Mouse (Mus musculus): ENCODE data around the gene Trim30d.
"Not testable (repeated sequence)": the region's sequence is repeated elsewhere in the genome, so short reads cannot be mapped to it uniquely, and the experiment has no call there.

Trim30d gene

DNA sequence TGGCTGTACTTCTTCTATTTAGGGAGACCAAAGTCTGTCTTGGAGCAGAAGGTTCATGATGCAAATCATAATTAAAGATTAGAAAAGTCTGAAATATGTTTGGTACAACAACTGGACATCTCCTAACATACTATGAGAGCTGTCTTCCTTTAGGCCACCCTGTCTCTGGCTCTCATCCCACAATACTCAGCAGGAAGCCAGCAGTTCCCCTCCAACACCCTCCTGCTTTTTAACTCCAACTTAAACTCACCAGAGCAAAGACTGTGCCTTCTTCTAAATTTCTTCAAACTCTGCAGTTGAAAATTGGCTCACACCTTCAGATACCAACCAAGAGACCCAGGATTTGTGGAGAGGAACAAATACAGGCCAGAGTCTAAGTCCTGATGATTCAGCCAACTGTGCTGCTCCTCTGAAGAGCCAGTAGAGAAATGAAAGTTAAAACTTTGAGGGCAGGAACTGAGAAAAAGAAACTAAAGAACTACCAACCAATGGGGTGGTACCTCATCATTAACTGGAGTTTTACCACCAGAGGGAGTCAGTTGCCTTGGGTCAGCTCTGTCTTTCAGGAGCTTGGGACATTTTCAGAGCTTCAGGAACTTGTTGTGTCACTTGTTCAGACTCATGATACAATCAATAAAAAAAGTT is at the start of gene Trim30d:
Trim30d (minus strand) TSS at position 429 of the 645 bp plus-strand sequence.
- CTCF ChIA-PET, result interaction anchor here in 1 of 4 experiments (1.2 kb wide), 1 partner anchor 61 kb away, joined by 3 read pairs; no protein-coding TSS in a partner anchor
- POLR2A ChIA-PET, result not testable (repeated sequence)

DNA sequence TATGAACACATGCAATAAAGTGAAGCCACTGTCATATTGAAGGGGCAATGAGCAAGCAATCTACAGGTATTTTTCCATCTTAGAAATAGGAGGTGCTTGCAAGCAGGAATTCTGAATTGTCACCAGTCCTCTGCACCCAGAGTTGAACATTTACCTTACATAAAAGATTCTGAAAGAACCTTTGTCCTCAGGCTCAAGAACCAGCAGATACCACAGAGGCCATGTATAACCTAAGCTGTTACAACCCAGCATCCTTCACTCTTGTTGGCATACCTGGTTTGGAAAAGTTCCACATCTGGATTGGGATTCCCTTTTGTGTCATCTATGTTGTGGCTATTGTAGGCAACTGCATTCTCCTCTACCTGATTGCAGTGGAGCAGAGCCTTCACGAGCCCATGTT is 45.1 kb upstream of the Trim30d start:
- CTCF ChIA-PET, result no interaction called here
- POLR2A ChIA-PET, result no interaction called here

DNA sequence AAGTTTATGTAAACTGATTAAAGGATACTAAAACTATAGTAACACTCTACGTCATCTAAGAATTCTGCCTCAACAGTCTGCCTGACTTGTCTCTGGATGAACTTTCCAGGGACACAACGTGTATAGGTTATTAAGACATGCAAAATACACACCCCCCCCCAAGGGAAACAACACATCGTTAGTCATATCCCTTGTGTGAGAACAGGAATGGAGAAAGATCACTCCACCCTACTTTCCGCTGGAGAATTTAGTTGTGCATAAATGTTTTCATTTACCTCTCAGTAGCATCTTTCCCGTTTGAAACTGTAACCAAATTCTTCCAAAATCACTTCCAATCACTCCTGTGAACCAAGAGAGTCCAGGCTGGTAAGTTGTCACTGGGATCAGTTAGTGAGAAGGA is 42.2 kb upstream of the Trim30d start, which contains the start of gene Olfr651:
Olfr651 (plus strand) TSS at position 301 of the 400 bp plus-strand sequence.
- ChIA-PET CTCF (interaction anchor here in 1 of 4 experiments (0.6 kb wide), 1 partner anchor 247 kb away, joined by 3 read pairs; no protein-coding TSS in a partner anchor), POLR2A (no interaction called here)

DNA sequence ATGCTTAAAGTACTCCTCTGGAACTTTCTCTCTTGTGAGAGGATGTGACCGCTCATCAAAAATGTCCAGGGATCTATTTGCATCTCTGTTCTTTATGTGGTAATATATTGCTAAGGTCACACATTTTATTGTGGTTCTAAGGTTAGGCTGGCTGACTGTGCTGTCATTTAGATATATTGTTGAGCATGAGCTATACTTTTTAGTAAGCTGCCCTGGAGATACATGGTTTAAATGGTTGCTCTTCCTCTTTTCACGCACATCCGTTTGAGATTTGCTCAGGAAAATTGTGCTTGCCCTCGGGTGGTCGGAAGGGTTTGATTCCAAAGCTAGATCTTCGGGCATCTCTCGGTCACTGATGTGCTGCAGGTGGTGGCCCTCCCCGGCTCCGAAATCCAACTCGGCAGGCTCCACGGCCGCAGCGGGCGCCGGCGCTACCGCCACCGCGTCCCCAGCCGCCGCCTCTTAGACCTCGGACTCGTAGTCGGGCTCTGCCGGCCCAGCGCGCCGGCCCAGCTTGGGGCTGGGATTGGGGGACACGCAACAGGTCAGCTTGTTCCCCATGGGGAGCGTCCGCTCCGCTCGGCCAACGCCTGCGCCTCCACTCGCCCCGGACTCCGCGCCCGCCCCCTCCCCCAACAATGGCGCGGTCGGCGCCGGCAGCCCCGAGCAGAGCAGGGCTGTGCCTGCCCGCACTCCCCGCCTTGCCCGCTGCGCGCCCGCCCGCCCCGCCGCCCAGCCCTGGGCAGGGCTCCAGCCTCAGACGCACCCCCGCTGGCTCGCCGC is 5.9 kb downstream of the Trim30d start:
- ChIA-PET POLR2A (no interaction called here), CTCF (no interaction called here)

DNA sequence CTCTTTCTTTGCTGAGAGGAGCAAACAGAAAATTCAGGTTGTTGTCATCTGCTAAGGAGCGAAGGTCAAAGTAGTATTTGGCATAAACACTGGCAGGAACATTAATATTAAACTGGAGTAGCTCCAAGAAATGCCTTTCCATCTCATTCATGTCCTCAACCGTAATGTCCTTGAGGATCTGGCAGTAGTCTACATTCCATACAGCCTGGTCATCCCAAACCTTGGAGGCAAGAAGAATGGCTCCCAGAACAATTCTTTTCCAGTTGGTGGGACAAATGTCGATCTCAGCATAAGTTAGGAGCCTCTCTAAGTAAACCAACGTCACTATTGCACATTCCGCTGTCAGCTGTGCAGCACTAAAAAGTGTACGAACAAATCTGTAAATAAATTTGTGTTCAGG is 6.5 kb downstream of the Trim30d start:
- CTCF ChIA-PET, POLR2A ChIA-PET: not testable (repeated sequence)

DNA sequence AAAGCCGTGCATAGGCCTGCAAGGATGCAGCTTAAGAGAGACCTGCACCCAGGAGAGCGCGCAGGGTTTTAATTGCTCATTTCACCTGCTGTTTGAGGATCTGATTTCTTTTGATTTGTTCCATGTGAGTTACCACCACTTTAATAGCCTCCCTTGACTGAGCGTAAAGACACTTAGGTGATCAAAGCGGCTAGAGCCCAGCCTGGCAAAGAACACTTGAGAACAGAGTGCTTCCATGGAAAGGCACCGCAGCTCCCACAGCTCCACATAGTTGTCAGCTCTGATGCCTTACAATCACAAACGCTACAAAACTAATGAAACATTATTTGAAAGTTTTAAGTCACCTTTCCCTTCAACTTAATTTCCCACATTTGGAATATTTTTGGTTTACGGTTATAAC is 8.2 kb downstream of the Trim30d start:
- CTCF ChIA-PET, result not testable (repeated sequence)
- POLR2A ChIA-PET, result interaction anchor here in 1 of 4 experiments (0.6 kb wide), 1 partner anchor 212 kb away, joined by 3 read pairs; no protein-coding TSS in a partner anchor

DNA sequence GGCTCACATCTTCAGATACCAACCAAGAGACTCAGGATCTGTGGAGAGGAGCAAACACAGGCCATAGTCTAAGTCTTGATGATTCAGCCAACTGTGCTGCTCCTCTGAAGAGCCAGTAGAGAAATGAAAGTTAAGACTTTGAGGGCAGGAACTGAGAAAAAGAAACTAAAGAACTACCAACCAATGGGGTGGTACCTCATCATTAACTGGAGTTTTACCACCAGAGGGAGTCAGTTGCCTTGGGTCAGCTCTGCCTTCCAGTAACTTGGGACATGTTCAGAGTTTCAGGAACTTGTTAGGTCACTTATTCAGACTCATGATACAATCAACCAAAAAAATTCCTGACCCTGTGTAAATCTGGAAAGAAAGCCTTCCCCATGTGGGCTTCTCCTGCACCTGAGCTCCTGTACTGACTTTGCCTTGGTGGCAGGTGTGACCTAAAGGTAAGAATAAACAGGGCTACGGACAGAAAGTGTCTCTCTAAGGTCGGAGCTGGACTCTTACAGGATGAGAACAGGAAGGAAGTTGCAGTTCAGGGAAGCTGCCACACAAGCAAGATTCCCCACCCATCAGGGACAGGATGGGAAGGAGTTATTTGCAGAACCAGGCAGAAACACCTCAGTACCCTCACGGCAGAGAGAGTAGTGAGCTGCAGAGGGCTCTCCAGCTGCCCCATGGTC is 42.4 kb downstream of the Trim30d start, which contains the start of gene Trim30a:
Trim30a (minus strand) TSS at position 129 of the 680 bp plus-strand sequence.
- CTCF ChIA-PET, result interaction anchor here in 1 of 4 experiments (0.6 kb wide), 1 partner anchor 9 kb away, joined by 6 read pairs; no protein-coding TSS in a partner anchor

DNA sequence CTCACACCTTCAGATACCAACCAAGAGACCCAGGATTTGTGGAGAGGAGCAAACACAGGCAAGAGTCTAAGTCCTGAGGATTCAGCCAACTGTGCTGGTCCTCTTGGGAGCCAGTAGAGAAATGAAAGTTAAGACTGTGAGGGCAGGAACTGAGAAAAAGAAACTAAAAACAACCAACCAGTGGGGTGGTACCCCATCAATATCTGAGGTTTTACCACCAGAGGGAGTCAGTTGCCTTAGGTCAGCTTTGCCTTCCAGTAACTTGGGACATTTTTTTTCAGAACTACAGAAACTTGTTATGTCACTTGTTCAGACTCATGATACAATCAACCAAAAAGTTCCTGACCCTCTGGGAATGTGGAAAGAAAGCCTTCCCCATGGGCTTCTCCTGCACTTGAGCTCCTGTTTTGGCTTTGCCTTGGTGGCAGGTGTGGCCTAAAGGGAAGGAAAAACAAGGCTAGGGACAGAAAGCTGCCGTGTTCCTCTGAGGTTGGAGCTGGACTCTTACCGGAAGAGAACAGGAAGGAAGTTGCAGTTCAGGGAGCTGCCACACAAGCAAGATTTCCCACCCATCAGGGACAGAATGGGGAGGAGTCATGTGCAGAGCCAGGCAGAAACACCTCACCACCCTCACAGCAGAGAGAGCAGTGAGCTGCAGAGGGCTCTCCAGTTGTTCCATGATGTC is 61.5 kb downstream of the Trim30d start:
- ChIA-PET POLR2A (no interaction called here), CTCF (interaction anchor here in 1 of 4 experiments (1.2 kb wide), 1 partner anchor 61 kb away, joined by 3 read pairs; the partner anchor contains the start of gene Trim30d)

More for the DNA sequence above, 42.4 kb downstream of the Trim30d start, which contains the start of gene Trim30a:
- POLR2A ChIA-PET, result no interaction called here
